Mouse (Mus musculus) c-Kit-positive CD71-negative TER-119-negative erythroid progenitor cells, embryonic 14.5 days (primary cell): Measurements from ENCODE around the gene Izumo1r.

Experiments
- DNase-seq: peaks from one replicate; pipeline ENCODE4 v3.0.0-alpha.2; 2013; ENCODE audit warnings: low read depth

Gene Izumo1r

GRCm38 (mm10) chr9:14866957-14867356 is 36.8 kb downstream of the Izumo1r start:
- peak; percentile 60 for DNase-seq

GRCm38 (mm10) chr9:14864726-14865125 is 39.0 kb downstream of the Izumo1r start:
- DNase-seq: no peak

- DNase-seq: no peak
Measured at GRCm38 (mm10) chr9:14863126-14863525, 40.6 kb downstream of the Izumo1r start.

- DNase-seq: no peak
Measured at GRCm38 (mm10) chr9:14859868-14860639, 43.7 kb downstream of the Izumo1r start, which contains the start of gene Gpr83. Gene Gpr83, plus strand, starts transcription at chr9:14860210.

GRCm38 (mm10) chr9:14858782-14859181 is 45.0 kb downstream of the Izumo1r start:
- no peak for DNase-seq

GRCm38 (mm10) chr9:14858170-14858706 is 45.5 kb downstream of the Izumo1r start:
- no peak for DNase-seq

GRCm38 (mm10) chr9:14856922-14857654 is 46.7 kb downstream of the Izumo1r start:
- DNase-seq: no peak

GRCm38 (mm10) chr9:14854585-14854984 is 49.2 kb downstream of the Izumo1r start:
- no peak for DNase-seq

GRCm38 (mm10) chr9:14848267-14848935 is 55.3 kb downstream of the Izumo1r start:
- DNase-seq: no peak

GRCm38 (mm10) chr9:14846428-14846827 is 57.3 kb downstream of the Izumo1r start:
- no peak for DNase-seq

- DNase-seq: no peak
Measured at GRCm38 (mm10) chr9:14843901-14844300, 59.8 kb downstream of the Izumo1r start.

- DNase-seq: no peak
Measured at GRCm38 (mm10) chr9:14843311-14843857, 60.4 kb downstream of the Izumo1r start.

- no peak for DNase-seq
Measured at GRCm38 (mm10) chr9:14841878-14842761, 61.6 kb downstream of the Izumo1r start.

GRCm38 (mm10) chr9:14839970-14840369 is 63.8 kb downstream of the Izumo1r start:
- no peak for DNase-seq

- DNase-seq: no peak
Measured at GRCm38 (mm10) chr9:14839527-14839926, 64.2 kb downstream of the Izumo1r start.
